Mouse (Mus musculus): ENCODE measurements at regions not wholly inside any gene's neighbourhood (a gene's known extent, or its start where the extent isn't known, plus 50 kb on each side); places are given as distances from the start of the nearest gene placed in this dataset.

- no peaks in the 10 kb centered on the region for H3K36me3 ChIP-seq (ENCODE audit: poor library complexity, severe bottlenecking)
- no peak overlapping the region for H3K9ac ChIP-seq
- no peak overlapping the region for H3K4me3 ChIP-seq
- peak overlapping the region; percentile 54 for H3K27ac ChIP-seq
- H3K27me3 ChIP-seq = no peaks in the 10 kb centered on the region
- 64% methylated on average over 13 of the region's 13 CpGs for WGBS
- H3K4me1 ChIP-seq = peaks cover 95% of the 10 kb centered on the region
- H3K4me2 ChIP-seq = no peak overlapping the region
- H3K9me3 ChIP-seq (replicated peaks) = no peaks in the 10 kb centered on the region
- peak; percentile 68 for ATAC-seq
Measured at GRCm38 (mm10) chr11:113182083-113182861, 400.2 kb downstream of the Sox9 start.

GRCm38 (mm10) chr11:113183556-113183955, 401.5 kb downstream of the Sox9 start:
- H3K9ac ChIP-seq = 0 out of 2 replicates have a peak overlapping the region, but pooled peaks have one; percentile 21
- H3K4me3 ChIP-seq = no peak overlapping the region
- no peaks in the 10 kb centered on the region for H3K36me3 ChIP-seq (ENCODE audit: poor library complexity, severe bottlenecking)
- H3K4me1 ChIP-seq = peaks cover 94% of the 10 kb centered on the region
- 49% methylated on average over 5 of the region's 5 CpGs for WGBS
- H3K27me3 ChIP-seq = no peaks in the 10 kb centered on the region
- peak overlapping the region; percentile 24; the same call in 1 of the 2 replicates for H3K4me2 ChIP-seq
- no peaks in the 10 kb centered on the region for H3K9me3 ChIP-seq (replicated peaks)
- no peak for ATAC-seq
- peak overlapping the region; percentile 85 for H3K27ac ChIP-seq

GRCm38 (mm10) chr11:113184095-113184494, 402.1 kb downstream of the Sox9 start:
- H3K9ac ChIP-seq = 0 out of 2 replicates have a peak overlapping the region, but pooled peaks have one; percentile 21
- H3K4me2 ChIP-seq = peak overlapping the region; percentile 24; the same call in 1 of the 2 replicates
- H3K27me3 ChIP-seq = no peaks in the 10 kb centered on the region
- H3K36me3 ChIP-seq (ENCODE audit: poor library complexity, severe bottlenecking) = no peaks in the 10 kb centered on the region
- H3K9me3 ChIP-seq (replicated peaks) = no peaks in the 10 kb centered on the region
- ATAC-seq = no peak
- H3K27ac ChIP-seq = peak overlapping the region; percentile 85
- H3K4me3 ChIP-seq = no peak overlapping the region
- WGBS = 6% methylated on average over 9 of the region's 9 CpGs
- H3K4me1 ChIP-seq = peaks cover 94% of the 10 kb centered on the region

GRCm38 (mm10) chr11:113187407-113187806, 405.4 kb downstream of the Sox9 start:
- Histone ChIP-seq H3K27ac (peak overlapping the region; percentile 95), H3K9me3 (replicated peaks) (no peaks in the 10 kb centered on the region), H3K4me1 (peaks cover 89% of the 10 kb centered on the region), H3K4me3 (no peak overlapping the region), H3K27me3 (no peaks in the 10 kb centered on the region), H3K9ac (0 out of 2 replicates have a peak overlapping the region, but pooled peaks have one; percentile 5), H3K4me2 (no peak overlapping the region), H3K36me3 (ENCODE audit: poor library complexity, severe bottlenecking) (no peaks in the 10 kb centered on the region)
- no peak for ATAC-seq
- 53% methylated on average over 8 of the region's 8 CpGs for WGBS

GRCm38 (mm10) chr11:113188263-113188920, 406.4 kb downstream of the Sox9 start:
- Histone ChIP-seq H3K36me3 (ENCODE audit: poor library complexity, severe bottlenecking) (no peaks in the 10 kb centered on the region), H3K4me2 (peak overlapping the region; percentile 21; the same call in 1 of the 2 replicates), H3K27ac (peak overlapping the region; percentile 95), H3K9me3 (replicated peaks) (no peaks in the 10 kb centered on the region), H3K4me3 (no peak overlapping the region), H3K27me3 (no peaks in the 10 kb centered on the region), H3K4me1 (peaks cover 90% of the 10 kb centered on the region), H3K9ac (peak overlapping the region; percentile 40)
- peak; percentile 91 for ATAC-seq
- 9% methylated on average over 4 of the region's 4 CpGs for WGBS

GRCm38 (mm10) chr11:113190006-113190405, 408.0 kb downstream of the Sox9 start:
- Histone ChIP-seq H3K4me2 (no peak overlapping the region), H3K4me3 (no peak overlapping the region), H3K27ac (peak overlapping the region; percentile 95), H3K9me3 (replicated peaks) (no peaks in the 10 kb centered on the region), H3K4me1 (peaks cover 86% of the 10 kb centered on the region), H3K36me3 (ENCODE audit: poor library complexity, severe bottlenecking) (no peaks in the 10 kb centered on the region), H3K9ac (no peak overlapping the region), H3K27me3 (no peaks in the 10 kb centered on the region)
- WGBS = 92% methylated on average over 6 of the region's 6 CpGs
- ATAC-seq = no peak

- no peak overlapping the region for H3K4me3 ChIP-seq
- H3K9me3 ChIP-seq (replicated peaks) = no peaks in the 10 kb centered on the region
- no peaks in the 10 kb centered on the region for H3K27me3 ChIP-seq
- peaks cover 84% of the 10 kb centered on the region for H3K4me1 ChIP-seq
- ATAC-seq = no peak
- no peak overlapping the region for H3K9ac ChIP-seq
- H3K27ac ChIP-seq = peak overlapping the region; percentile 95; the same call in 1 of the 2 replicates
- WGBS = 75% methylated on average over 4 of the region's 4 CpGs
- no peak overlapping the region for H3K4me2 ChIP-seq
- H3K36me3 ChIP-seq (ENCODE audit: poor library complexity, severe bottlenecking) = no peaks in the 10 kb centered on the region
Measured at GRCm38 (mm10) chr11:113190520-113190919, 408.5 kb downstream of the Sox9 start.

GRCm38 (mm10) chr11:113191006-113191405, 409.0 kb downstream of the Sox9 start:
- Histone ChIP-seq H3K9ac (no peak overlapping the region), H3K4me1 (peaks cover 80% of the 10 kb centered on the region), H3K27me3 (no peaks in the 10 kb centered on the region), H3K4me3 (no peak overlapping the region), H3K4me2 (no peak overlapping the region), H3K36me3 (ENCODE audit: poor library complexity, severe bottlenecking) (no peaks in the 10 kb centered on the region), H3K9me3 (replicated peaks) (no peaks in the 10 kb centered on the region), H3K27ac (no peak overlapping the region)
- no peak for ATAC-seq
- WGBS = 92% methylated on average over 7 of the region's 7 CpGs

GRCm38 (mm10) chr11:113192086-113192856, 410.2 kb downstream of the Sox9 start:
- H3K27ac ChIP-seq = peak overlapping the region; percentile 78
- no peaks in the 10 kb centered on the region for H3K27me3 ChIP-seq
- peak overlapping the region; percentile 10; the same call in 1 of the 2 replicates for H3K9ac ChIP-seq
- no peak overlapping the region for H3K4me3 ChIP-seq
- H3K9me3 ChIP-seq (replicated peaks) = no peaks in the 10 kb centered on the region
- peak overlapping the region; percentile 45 for H3K4me2 ChIP-seq
- H3K4me1 ChIP-seq = peaks cover 79% of the 10 kb centered on the region
- peak; percentile 64 for ATAC-seq
- no peaks in the 10 kb centered on the region for H3K36me3 ChIP-seq (ENCODE audit: poor library complexity, severe bottlenecking)
- 55% methylated on average over 22 of the region's 22 CpGs for WGBS

GRCm38 (mm10) chr11:113194144-113194827, 412.3 kb downstream of the Sox9 start:
- Histone ChIP-seq H3K4me2 (no peak overlapping the region), H3K4me1 (peaks cover 80% of the 10 kb centered on the region), H3K4me3 (no peak overlapping the region), H3K27me3 (no peaks in the 10 kb centered on the region), H3K9me3 (replicated peaks) (no peaks in the 10 kb centered on the region), H3K36me3 (ENCODE audit: poor library complexity, severe bottlenecking) (no peaks in the 10 kb centered on the region), H3K27ac (no peak overlapping the region; the same call in 1 of the 2 replicates), H3K9ac (0 out of 2 replicates have a peak overlapping the region, but pooled peaks have one; percentile 22)
- no peak for ATAC-seq
- WGBS = 84% methylated on average over 15 of the region's 15 CpGs
